Mouse (Mus musculus): Measurements from ENCODE around the gene Plxna4.

- no peak for TF ChIP-seq CTCF (conservative IDR thresholded peaks at IDR 0.05; ENCODE audit: low read length)
- TF ChIP-seq NANOG (IDR thresholded peaks at IDR 0.05; ENCODE audit: borderline replicate concordance, low read length), result no peak
- no peak for TF ChIP-seq POU5F1 (IDR thresholded peaks at IDR 0.05; ENCODE audit: borderline replicate concordance, low read length)
Observed at GRCm38 (mm10) chr6:32398261-32398660, 189.7 kb downstream of the Plxna4 start.

All from E14TG2a.4 (cell line).